Mouse (Mus musculus) liver, embryonic 16.5 days (tissue): ENCODE results near the gene Zeb2. TPM values are rescaled to one million over a fixed set of nuclear protein-coding genes. Genes with fewer than 3 reads are reported as not detected.
A peak's percentile ranks its signal among the peaks of the same experiment; 100 is the strongest.

ENCODE experiments used
- ATAC-seq: fragments of 200-750 bp; cut with Nextera tagmentation; 2 replicates; pipeline ENCODE4 v1.8.0; 2017; ENCODE audit warnings: low read depth, mild to moderate bottlenecking, moderate number of reproducible peaks, moderate library complexity
- H3K27ac ChIP-seq: fragments of 300-500 bp; sonication (generic); 2 replicates; pipeline ENCODE4 v1.5.1; 2014; ENCODE audit warnings: mild to moderate bottlenecking, low read length
- H3K27me3 ChIP-seq: fragments of 300-500 bp; sonication (generic); 2 replicates; pipeline ENCODE4 v1.6.1; 2014; ENCODE audit warnings: low read depth, low read length, mixed read lengths; ENCODE audit not compliant: control insufficient read depth, insufficient read depth
- H3K36me3 ChIP-seq: fragments of 300-500 bp; sonication (generic); 2 replicates; pipeline ENCODE4 v1.6.1; 2014; ENCODE audit warnings: mild to moderate bottlenecking; ENCODE audit not compliant: control insufficient read depth, insufficient read depth
- H3K4me1 ChIP-seq: fragments of 300-500 bp; sonication (generic); 2 replicates; pipeline ENCODE4 v1.6.1; 2014; ENCODE audit warnings: low read depth, low read length, mixed read lengths; ENCODE audit not compliant: control insufficient read depth
- H3K4me2 ChIP-seq: fragments of 300-500 bp; sonication (generic); 2 replicates; pipeline ENCODE4 v1.6.1; 2014; ENCODE audit warnings: low read depth, low read length, mixed read lengths
- H3K4me3 ChIP-seq: fragments of 300-500 bp; sonication (generic); 2 replicates; pipeline ENCODE4 v1.5.1; 2014; ENCODE audit warnings: low read depth, mild to moderate bottlenecking, low read length
- H3K9ac ChIP-seq: fragments of 300-500 bp; sonication (generic); 2 replicates; pipeline ENCODE4 v1.6.1; 2014; ENCODE audit warnings: low read depth, low read length
- H3K9me3 ChIP-seq: fragments of 300-500 bp; sonication (generic); replicated peaks from 2 replicates; pipeline ENCODE4 v1.6.1; 2016; ENCODE audit warnings: low read length; ENCODE audit not compliant: control insufficient read depth
- WGBS: fragments of 180-500 bp; shearing (Covaris S2); extraction: QIAGEN DNeasy Blood & Tissue Kit; methylation state at CpG from one replicate; pipeline ENCODE4 v1.1.7; 2014; ENCODE audit not compliant: insufficient replicate concordance; 5-methylcytosine and 5-hydroxymethylcytosine counted together
- polyA plus RNA-seq: library from polyadenylated mRNA; unstranded; fragments of >200 nt; fragmentation: Nextera tagmentation; extraction: Ambion mirVana; gene quantifications from 2 replicates; pipeline ENCODE4 v1.2.1, GENCODE M21; 2015

Zeb2 gene
- polyA plus RNA-seq, 1 experiment from 2014 or later = 12.1 TPM

- WGBS = under 1% methylated on average over 65 of the region's 74 CpGs
- Histone ChIP-seq H3K27me3 (no peaks in the 10 kb centered on the region; the same call in 1 of the 2 replicates), H3K36me3 (no peaks in the 10 kb centered on the region), H3K9ac (peak overlapping the region; percentile 97), H3K4me2 (peak overlapping the region; percentile 92), H3K27ac (peak overlapping the region; percentile 91), H3K9me3 (no peaks in the 10 kb centered on the region), H3K4me3 (peak overlapping the region; percentile 91), H3K4me1 (peaks cover 18% of the 10 kb centered on the region)
- ATAC-seq = peak; percentile 61
Observed at GRCm38 (mm10) chr2:45109161-45109950, 7.8 kb downstream of the Zeb2 start.

GRCm38 (mm10) chr2:45108521-45109091, 8.6 kb downstream of the Zeb2 start:
- Histone ChIP-seq H3K27ac (peak overlapping the region; percentile 66), H3K9me3 (no peaks in the 10 kb centered on the region), H3K4me3 (peak overlapping the region; percentile 91), H3K4me1 (peaks cover 19% of the 10 kb centered on the region), H3K36me3 (no peaks in the 10 kb centered on the region), H3K9ac (peak overlapping the region; percentile 97), H3K4me2 (peak overlapping the region; percentile 92), H3K27me3 (no peaks in the 10 kb centered on the region; the same call in none of the 2 replicates)
- ATAC-seq = peak; percentile 51
- WGBS = under 1% methylated on average over 23 of the region's 25 CpGs

GRCm38 (mm10) chr2:45107555-45107954, 9.6 kb downstream of the Zeb2 start:
- H3K9me3 ChIP-seq = no peaks in the 10 kb centered on the region
- no peak for ATAC-seq
- peak overlapping the region; percentile 91; the same call in 1 of the 2 replicates for H3K4me3 ChIP-seq
- H3K9ac ChIP-seq = no peak overlapping the region
- H3K36me3 ChIP-seq = no peaks in the 10 kb centered on the region
- 33% methylated on average over 2 of the region's 2 CpGs for WGBS
- H3K27me3 ChIP-seq = no peaks in the 10 kb centered on the region; the same call in none of the 2 replicates
- peaks cover 21% of the 10 kb centered on the region for H3K4me1 ChIP-seq
- peak overlapping the region; percentile 46; the same call in 1 of the 2 replicates for H3K27ac ChIP-seq
- H3K4me2 ChIP-seq = peak overlapping the region; percentile 92

GRCm38 (mm10) chr2:45105922-45106851, 11.0 kb downstream of the Zeb2 start:
- Histone ChIP-seq H3K4me1 (peaks cover 26% of the 10 kb centered on the region), H3K4me2 (peak overlapping the region; percentile 25; the same call in 1 of the 2 replicates), H3K9me3 (no peaks in the 10 kb centered on the region), H3K27me3 (no peaks in the 10 kb centered on the region; the same call in none of the 2 replicates), H3K36me3 (no peaks in the 10 kb centered on the region), H3K4me3 (no peak overlapping the region), H3K27ac (peak overlapping the region; percentile 8), H3K9ac (no peak overlapping the region)
- WGBS = 41% methylated on average over 7 of the region's 7 CpGs
- no peak for ATAC-seq

- no peak for ATAC-seq
- H3K27ac ChIP-seq = no peak overlapping the region
- H3K27me3 ChIP-seq = no peaks in the 10 kb centered on the region; the same call in 1 of the 2 replicates
- H3K4me1 ChIP-seq = peaks cover 33% of the 10 kb centered on the region
- H3K4me3 ChIP-seq = no peak overlapping the region
- H3K36me3 ChIP-seq = no peaks in the 10 kb centered on the region
- H3K4me2 ChIP-seq = no peak overlapping the region
- H3K9ac ChIP-seq = no peak overlapping the region
- WGBS = 67% methylated on average over 6 of the region's 6 CpGs
- H3K9me3 ChIP-seq = no peaks in the 10 kb centered on the region
Observed at GRCm38 (mm10) chr2:45105281-45105721, 11.9 kb downstream of the Zeb2 start.

- WGBS = 48% methylated on average over 7 of the region's 7 CpGs
- H3K4me3 ChIP-seq = no peak overlapping the region
- H3K27ac ChIP-seq = no peak overlapping the region
- no peak overlapping the region for H3K9ac ChIP-seq
- H3K36me3 ChIP-seq = no peaks in the 10 kb centered on the region
- peaks cover 39% of the 10 kb centered on the region for H3K4me1 ChIP-seq
- no peak for ATAC-seq
- no peaks in the 10 kb centered on the region for H3K9me3 ChIP-seq
- no peak overlapping the region for H3K4me2 ChIP-seq
- no peaks in the 10 kb centered on the region; the same call in 1 of the 2 replicates for H3K27me3 ChIP-seq
Observed at GRCm38 (mm10) chr2:45104511-45105055, 12.6 kb downstream of the Zeb2 start.

GRCm38 (mm10) chr2:45104066-45104465, 13.1 kb downstream of the Zeb2 start:
- H3K9ac ChIP-seq = no peak overlapping the region
- H3K4me3 ChIP-seq = no peak overlapping the region
- ATAC-seq = no peak
- H3K27ac ChIP-seq = no peak overlapping the region
- H3K4me2 ChIP-seq = no peak overlapping the region
- H3K4me1 ChIP-seq = peaks cover 40% of the 10 kb centered on the region
- no peaks in the 10 kb centered on the region for H3K9me3 ChIP-seq
- 23% methylated on average over 4 of the region's 4 CpGs for WGBS
- no peaks in the 10 kb centered on the region; the same call in 1 of the 2 replicates for H3K27me3 ChIP-seq
- H3K36me3 ChIP-seq = peaks cover 1% of the 10 kb centered on the region; the same call in 1 of the 2 replicates
